In genomic region chr5:73152206-73152605, GRCm38 (mm10) we compare ENCODE assay signal across 31 mouse cellular contexts.
DNase-seq lines count a peak whose midpoint lies in the region; ATAC-seq lines count a peak whose summit lies in the region.
"Had no signal": no experiment of that assay in that cellular context is flagged by ENCODE, and none has a peak within 500 bp of the region (broad histone marks: within the 10 kb centered on the region; RNA-seq: fewer than 3 reads in every experiment).

No protein-coding gene starts in this region.

- H3K4me1 ChIP-seq in forebrain, embryonic 13.5 days: peaks cover 16% of the 10 kb centered on the region
- H3K4me1 ChIP-seq: embryonic facial prominence, embryonic 12.5 days had no signal

- intact Hi-C loops in heart, postnatal 14 days (cut with DNase I): no loop called here
- intact Hi-C loops in left cerebral cortex, postnatal 10 days (cut with DNase I): no loop called here

- ATAC-seq in inflammation-experienced regulatory T-cells, adult 6 months: peak; percentile 67
- no peak for ATAC-seq in forebrain, embryonic 13.5 days
- ATAC-seq: forebrain, embryonic 16.5 days; midbrain, embryonic 13.5 days; Patski had no signal

- no peak overlapping the region for H3K4me3 ChIP-seq in forebrain, embryonic 13.5 days
- H3K4me3 ChIP-seq: embryonic facial prominence, embryonic 12.5 days; heart, embryonic 10.5 days; heart, embryonic 15.5 days; hindbrain, embryonic 13.5 days; kidney, embryonic 15.5 days; midbrain, embryonic 13.5 days had no signal

- H3K9ac ChIP-seq in forebrain, embryonic 13.5 days: no peak overlapping the region
- H3K9ac ChIP-seq: embryonic facial prominence, embryonic 12.5 days; heart, embryonic 15.5 days; hindbrain, embryonic 13.5 days; kidney, embryonic 15.5 days; liver, embryonic 14.5 days; midbrain, embryonic 13.5 days had no signal

- no peaks in the 10 kb centered on the region for H3K36me3 ChIP-seq in splenic B cell, adult 2 months (ENCODE audit: control insufficient read depth, insufficient read depth, low read length, poor library complexity, severe bottlenecking)
- peaks cover 9% of the 10 kb centered on the region for H3K36me3 ChIP-seq in forebrain, embryonic 13.5 days (ENCODE audit: poor library complexity, severe bottlenecking)

- no peaks in the 10 kb centered on the region for H3K9me3 ChIP-seq in forebrain, embryonic 13.5 days (replicated peaks)
- H3K9me3 ChIP-seq: embryonic facial prominence, embryonic 12.5 days; heart, embryonic 10.5 days; heart, embryonic 15.5 days; hindbrain, embryonic 13.5 days; kidney, embryonic 15.5 days; midbrain, embryonic 13.5 days had no signal

- no peaks in the 10 kb centered on the region for H3K27me3 ChIP-seq in splenic B cell, adult 2 months (ENCODE audit: control insufficient read depth, insufficient read depth, low read length, poor library complexity, severe bottlenecking)
- H3K27me3 ChIP-seq in forebrain, embryonic 13.5 days: no peaks in the 10 kb centered on the region
- H3K27me3 ChIP-seq: CH12.LX; embryonic facial prominence, embryonic 12.5 days; heart, embryonic 15.5 days; hindbrain, embryonic 13.5 days; kidney, embryonic 15.5 days; midbrain, embryonic 13.5 days; Patski had no signal

- H3K4me2 ChIP-seq in forebrain, embryonic 13.5 days: no peak overlapping the region
- H3K4me2 ChIP-seq: embryonic facial prominence, embryonic 12.5 days; heart, embryonic 15.5 days; hindbrain, embryonic 13.5 days; kidney, embryonic 15.5 days; midbrain, embryonic 13.5 days had no signal

- H3K27ac ChIP-seq in forebrain, embryonic 13.5 days: no peak overlapping the region
- H3K27ac ChIP-seq: embryonic facial prominence, embryonic 12.5 days; heart, embryonic 10.5 days; heart, embryonic 15.5 days; hindbrain, embryonic 13.5 days; kidney, embryonic 15.5 days; liver, embryonic 14.5 days; macrophage; midbrain, embryonic 13.5 days had no signal

- peak; percentile 85 for DNase-seq in heart, adult 11 months
- no peak for DNase-seq in heart, postnatal 14 days
- DNase-seq in R1 (ENCODE audit: low read depth, low spot score): peak; percentile 56
- DNase-seq in splenic B cell, adult 2 months (ENCODE audit: low read depth, low spot score): peak; percentile 14
- DNase-seq in left cerebral cortex, postnatal 10 days (ENCODE audit: extremely low spot score in 1 of 2, low spot score in 2 of 2): no peak
- DNase-seq in cerebellum, adult 9-11 months: no peak
- DNase-seq: adrenal gland, postnatal 10 days; cerebellum, adult 9-10 months; embryo, embryonic 11 days; gastrocnemius, postnatal 10 days; heart, postnatal 36 days; kidney, adult 11 months; kidney, postnatal 25 days; liver; lung, adult 2 months; lung, postnatal 10 days; right cerebral cortex, adult 18-20 months; spleen, adult 18-20 months had no signal

Comparison
In these comparisons a context has a peak if more than half of its experiments do, and no peak if none do; other contexts are left out.
1. DNase-seq: peak in heart, adult 11 months (single experiment), R1 (single experiment) and splenic B cell, adult 2 months (single experiment); none in heart, postnatal 14 days (0 of 2), left cerebral cortex, postnatal 10 days (0 of 2) and cerebellum, adult 9-11 months (single experiment).